Mouse (Mus musculus): Measurements from ENCODE around the gene Rpn2. TPM values are rescaled to one million over a fixed set of nuclear protein-coding genes. Genes with fewer than 3 reads are reported as not detected.

Rpn2 gene
- total and polyA plus RNA-seq, 2 experiments, result 118 to 155 TPM

DNA sequence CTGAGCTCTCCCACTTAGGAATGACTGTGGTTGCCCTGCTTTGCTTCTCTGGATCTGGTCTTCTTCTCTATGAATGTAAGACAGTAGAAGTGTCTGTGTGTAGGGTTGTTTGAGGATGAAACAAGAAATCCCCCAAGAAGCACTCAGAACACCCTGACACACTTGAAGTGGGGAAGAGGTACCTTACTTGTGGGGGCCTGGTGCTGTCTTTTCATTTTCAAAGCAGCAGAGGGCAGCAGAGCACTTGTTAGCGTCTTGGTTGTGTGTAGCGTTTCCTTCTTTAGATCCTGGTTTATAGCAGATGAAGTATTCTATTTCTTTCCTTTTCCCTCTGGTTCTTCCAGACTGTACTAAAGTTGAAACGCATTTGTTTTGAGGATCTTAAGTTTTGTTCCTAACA lies 8.7 kb downstream of the Rpn2 start:
- H3K9ac ChIP-seq (ENCODE audit: low read depth, low read length), result no peak overlapping the region
- WGBS, result 39% methylated on average over 3 of the region's 3 CpGs
- H3K27ac ChIP-seq (replicated peaks; ENCODE audit: insufficient read depth, low read depth, low read length), result no peak overlapping the region
- no peaks in the 10 kb centered on the region for H3K27me3 ChIP-seq (ENCODE audit: control insufficient read depth, insufficient read depth, low read length)
- DNase-seq (ENCODE audit: extremely low read depth, low read depth, low spot score), result no peak
- no peak overlapping the region for H3K4me3 ChIP-seq (ENCODE audit: insufficient read depth, low read depth, low read length)
- peaks cover 43% of the 10 kb centered on the region for H3K36me3 ChIP-seq (ENCODE audit: control insufficient read depth, insufficient read depth, low read length)
- H3K4me1 ChIP-seq (ENCODE audit: control insufficient read depth, insufficient read depth, low read length), result no peaks in the 10 kb centered on the region
- TF ChIP-seq POLR2A (IDR thresholded peaks at IDR 0.05; ENCODE audit: extremely low read depth, insufficient read depth, low read length) (no peak), CTCF (IDR thresholded peaks at IDR 0.05; ENCODE audit: low read depth, low read length) (peak; percentile 40; the same call in 1 of the 2 replicates)
- 0 out of 2 replicates have a peak, but pooled peaks cover 12% of the 10 kb centered on the region for H3K79me2 ChIP-seq (ENCODE audit: control insufficient read depth, insufficient read depth, low read length)

DNA sequence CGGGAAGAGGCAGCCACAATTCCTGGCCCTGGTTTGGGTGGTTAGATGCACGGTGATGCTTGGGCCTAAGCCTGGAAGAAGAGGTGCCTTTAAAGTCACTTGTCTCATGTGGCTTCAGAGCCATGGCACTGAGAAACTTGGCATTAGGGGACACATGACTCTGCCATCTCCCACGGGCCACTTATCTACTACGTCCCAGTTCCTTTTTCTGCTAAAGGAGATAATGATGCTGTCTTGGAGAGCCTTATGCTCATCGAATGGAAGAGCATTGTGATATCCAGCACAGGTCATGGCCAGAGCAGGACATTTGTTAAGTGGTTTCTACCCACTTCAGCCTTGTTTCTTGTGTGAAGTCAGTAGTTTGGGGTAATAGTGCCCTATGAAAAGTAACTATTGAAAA lies 10.2 kb downstream of the Rpn2 start:
- 82% methylated on average over 5 of the region's 5 CpGs for WGBS
- H3K27me3 ChIP-seq (ENCODE audit: control insufficient read depth, insufficient read depth, low read length), result no peaks in the 10 kb centered on the region
- H3K79me2 ChIP-seq (ENCODE audit: control insufficient read depth, insufficient read depth, low read length), result 0 out of 2 replicates have a peak, but pooled peaks cover 7% of the 10 kb centered on the region
- H3K36me3 ChIP-seq (ENCODE audit: control insufficient read depth, insufficient read depth, low read length), result peaks cover 45% of the 10 kb centered on the region
- no peak overlapping the region for H3K9ac ChIP-seq (ENCODE audit: low read depth, low read length)
- DNase-seq (ENCODE audit: extremely low read depth, low read depth, low spot score), result no peak
- H3K4me3 ChIP-seq (ENCODE audit: insufficient read depth, low read depth, low read length), result no peak overlapping the region
- TF ChIP-seq POLR2A (IDR thresholded peaks at IDR 0.05; ENCODE audit: extremely low read depth, insufficient read depth, low read length) (no peak), CTCF (IDR thresholded peaks at IDR 0.05; ENCODE audit: low read depth, low read length) (no peak)
- no peak overlapping the region for H3K27ac ChIP-seq (replicated peaks; ENCODE audit: insufficient read depth, low read depth, low read length)
- H3K4me1 ChIP-seq (ENCODE audit: control insufficient read depth, insufficient read depth, low read length), result no peaks in the 10 kb centered on the region

DNA sequence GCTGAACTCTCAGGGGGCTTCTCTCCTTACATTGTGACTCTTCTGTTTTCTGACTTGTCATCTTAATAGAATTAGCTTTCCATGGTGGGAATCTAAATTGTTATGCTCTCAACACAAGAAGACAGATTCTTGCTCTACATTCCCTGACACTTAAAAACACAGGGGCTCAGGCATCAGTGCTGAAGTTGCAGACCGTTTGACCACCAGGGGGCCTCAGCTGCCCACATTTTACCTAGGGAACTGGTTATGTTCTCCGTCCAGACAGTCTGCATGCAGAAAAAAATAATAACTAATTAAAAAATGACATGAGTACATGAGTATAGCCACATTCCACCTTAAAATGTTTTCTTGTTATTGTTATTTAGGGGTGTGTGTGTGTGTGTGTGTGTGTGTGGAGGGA lies 13.3 kb downstream of the Rpn2 start:
- peak; percentile 16 for DNase-seq (ENCODE audit: extremely low read depth, low read depth, low spot score)
- WGBS, result 31% methylated on average over 2 of the region's 2 CpGs
- H3K36me3 ChIP-seq (ENCODE audit: control insufficient read depth, insufficient read depth, low read length), result peaks cover 59% of the 10 kb centered on the region
- H3K79me2 ChIP-seq (ENCODE audit: control insufficient read depth, insufficient read depth, low read length), result 0 out of 2 replicates have a peak, but pooled peaks cover 5% of the 10 kb centered on the region
- no peaks in the 10 kb centered on the region for H3K4me1 ChIP-seq (ENCODE audit: control insufficient read depth, insufficient read depth, low read length)
- no peaks in the 10 kb centered on the region for H3K27me3 ChIP-seq (ENCODE audit: control insufficient read depth, insufficient read depth, low read length)
- no peak overlapping the region for H3K9ac ChIP-seq (ENCODE audit: low read depth, low read length)
- H3K4me3 ChIP-seq (ENCODE audit: insufficient read depth, low read depth, low read length), result no peak overlapping the region
- no peak overlapping the region for H3K27ac ChIP-seq (replicated peaks; ENCODE audit: insufficient read depth, low read depth, low read length)
- TF ChIP-seq POLR2A (IDR thresholded peaks at IDR 0.05; ENCODE audit: extremely low read depth, insufficient read depth, low read length) (no peak), CTCF (IDR thresholded peaks at IDR 0.05; ENCODE audit: low read depth, low read length) (peak; percentile 73)

DNA sequence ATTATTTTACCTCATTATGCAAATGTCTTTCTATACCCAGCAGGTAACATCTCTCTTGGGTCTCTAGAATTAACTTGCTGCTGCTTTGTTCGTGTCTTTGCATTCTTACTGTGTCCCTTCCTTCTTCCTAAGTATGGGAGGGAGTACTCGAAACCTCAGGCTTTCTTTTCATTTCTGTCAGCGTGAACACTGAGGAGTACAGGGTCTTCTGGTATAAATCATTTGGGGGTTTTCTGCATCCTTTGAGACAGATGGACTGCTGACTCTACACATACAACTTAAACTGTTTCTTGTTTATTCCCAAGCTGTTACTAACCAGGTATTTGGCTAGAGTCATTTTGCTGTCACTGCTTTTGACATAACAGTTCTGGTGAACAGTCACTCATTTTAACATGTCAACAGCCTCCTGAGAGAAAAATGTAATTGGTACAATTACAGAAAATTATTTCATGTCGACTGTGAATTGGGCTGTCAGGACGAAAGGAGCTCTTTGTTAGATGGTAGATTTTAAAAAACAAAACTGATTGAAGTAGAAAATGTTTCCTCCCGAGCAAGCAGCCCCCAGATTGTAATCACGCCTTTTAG lies 17.4 kb downstream of the Rpn2 start:
- no peaks in the 10 kb centered on the region for H3K4me1 ChIP-seq (ENCODE audit: control insufficient read depth, insufficient read depth, low read length)
- H3K36me3 ChIP-seq (ENCODE audit: control insufficient read depth, insufficient read depth, low read length), result peaks cover 71% of the 10 kb centered on the region
- H3K27me3 ChIP-seq (ENCODE audit: control insufficient read depth, insufficient read depth, low read length), result no peaks in the 10 kb centered on the region
- no peak overlapping the region for H3K9ac ChIP-seq (ENCODE audit: low read depth, low read length)
- no peak overlapping the region for H3K27ac ChIP-seq (replicated peaks; ENCODE audit: insufficient read depth, low read depth, low read length)
- 0 out of 2 replicates have a peak, but pooled peaks cover 1% of the 10 kb centered on the region for H3K79me2 ChIP-seq (ENCODE audit: control insufficient read depth, insufficient read depth, low read length)
- TF ChIP-seq POLR2A (IDR thresholded peaks at IDR 0.05; ENCODE audit: extremely low read depth, insufficient read depth, low read length) (no peak), CTCF (IDR thresholded peaks at IDR 0.05; ENCODE audit: low read depth, low read length) (no peak)
- no peak for DNase-seq (ENCODE audit: extremely low read depth, low read depth, low spot score)
- 91% methylated on average over 7 of the region's 7 CpGs for WGBS
- H3K4me3 ChIP-seq (ENCODE audit: insufficient read depth, low read depth, low read length), result no peak overlapping the region

DNA sequence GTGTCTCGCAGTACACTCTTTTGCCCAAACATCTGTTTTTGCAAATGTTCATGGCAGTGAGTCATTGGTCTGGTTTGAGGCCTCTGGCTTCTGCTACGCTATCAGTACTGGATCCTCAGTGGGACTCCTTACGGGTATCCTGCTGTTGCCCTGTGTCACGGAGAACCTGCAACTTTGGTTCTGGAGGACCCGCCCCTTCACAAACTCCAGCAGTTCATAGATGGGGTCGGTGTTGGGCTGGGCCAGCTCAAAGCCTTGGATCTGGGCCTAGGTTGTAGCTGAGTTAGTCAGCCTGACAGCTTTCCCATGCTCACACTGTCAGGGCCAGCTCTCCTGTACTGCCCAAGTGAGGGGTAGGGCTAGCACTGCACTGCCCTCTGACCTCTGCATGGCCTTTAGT lies 21.2 kb downstream of the Rpn2 start:
- H3K36me3 ChIP-seq (ENCODE audit: control insufficient read depth, insufficient read depth, low read length), result peaks cover 73% of the 10 kb centered on the region

DNA sequence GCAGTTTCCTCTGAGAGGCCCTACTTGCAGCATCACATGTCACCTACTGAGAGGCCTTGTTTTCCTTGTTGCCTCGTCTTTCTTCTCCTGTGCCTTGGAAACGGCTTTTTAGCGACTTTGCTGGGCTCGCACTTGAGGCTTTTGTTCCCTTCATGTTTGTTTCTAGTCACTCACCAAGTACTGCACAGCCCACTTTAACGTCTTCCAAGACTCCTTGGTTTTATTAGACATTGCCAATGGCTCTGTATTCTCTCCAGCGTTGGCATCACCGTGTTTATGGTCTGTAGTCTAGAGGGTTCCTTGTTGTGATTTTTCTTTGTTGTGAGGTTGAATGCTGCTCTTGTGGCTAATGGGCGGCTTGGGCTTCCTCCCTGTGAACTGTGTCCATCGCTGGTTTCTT lies 24.3 kb downstream of the Rpn2 start:
- Histone ChIP-seq H3K36me3 (ENCODE audit: control insufficient read depth, insufficient read depth, low read length) (peaks cover 68% of the 10 kb centered on the region), H3K27me3 (ENCODE audit: control insufficient read depth, insufficient read depth, low read length) (no peaks in the 10 kb centered on the region), H3K4me3 (ENCODE audit: insufficient read depth, low read depth, low read length) (no peak overlapping the region), H3K27ac (replicated peaks; ENCODE audit: insufficient read depth, low read depth, low read length) (no peak overlapping the region), H3K4me1 (ENCODE audit: control insufficient read depth, insufficient read depth, low read length) (no peaks in the 10 kb centered on the region), H3K79me2 (ENCODE audit: control insufficient read depth, insufficient read depth, low read length) (no peaks in the 10 kb centered on the region), H3K9ac (ENCODE audit: low read depth, low read length) (no peak overlapping the region)
- WGBS, result 92% methylated on average over 9 of the region's 9 CpGs
- TF ChIP-seq CTCF (IDR thresholded peaks at IDR 0.05; ENCODE audit: low read depth, low read length) (no peak), POLR2A (IDR thresholded peaks at IDR 0.05; ENCODE audit: extremely low read depth, insufficient read depth, low read length) (no peak)
- DNase-seq (ENCODE audit: extremely low read depth, low read depth, low spot score), result no peak

More for the DNA sequence above, 21.2 kb downstream of the Rpn2 start:
- DNase-seq (ENCODE audit: extremely low read depth, low read depth, low spot score), result no peak
- H3K27me3 ChIP-seq (ENCODE audit: control insufficient read depth, insufficient read depth, low read length), result no peaks in the 10 kb centered on the region
- TF ChIP-seq CTCF (IDR thresholded peaks at IDR 0.05; ENCODE audit: low read depth, low read length) (no peak), POLR2A (IDR thresholded peaks at IDR 0.05; ENCODE audit: extremely low read depth, insufficient read depth, low read length) (no peak)
- H3K4me3 ChIP-seq (ENCODE audit: insufficient read depth, low read depth, low read length), result no peak overlapping the region
- H3K79me2 ChIP-seq (ENCODE audit: control insufficient read depth, insufficient read depth, low read length), result no peaks in the 10 kb centered on the region
- H3K4me1 ChIP-seq (ENCODE audit: control insufficient read depth, insufficient read depth, low read length), result no peaks in the 10 kb centered on the region
- H3K9ac ChIP-seq (ENCODE audit: low read depth, low read length), result no peak overlapping the region
- no peak overlapping the region for H3K27ac ChIP-seq (replicated peaks; ENCODE audit: insufficient read depth, low read depth, low read length)
- WGBS, result 90% methylated on average over 6 of the region's 6 CpGs
